Mouse (Mus musculus) limb, embryonic 14.5 days (tissue): ENCODE measurements at regions not wholly inside any gene's neighbourhood (a gene's known extent, or its start where the extent isn't known, plus 50 kb on each side); places are given as distances from the start of the nearest gene placed in this dataset. TPM values are rescaled to one million over a fixed set of nuclear protein-coding genes. Genes with fewer than 3 reads are reported as not detected.

Source experiments
- ATAC-seq: fragments of 200-750 bp; cut with Nextera tagmentation; 2 replicates; pipeline ENCODE4 v1.8.0; 2017; ENCODE audit warnings: low read depth, moderate number of reproducible peaks, moderate TSS enrichment; ENCODE audit not compliant: low FRiP score
- DNase-seq: peaks from one replicate; pipeline ENCODE4 v3.0.0-alpha.2; 2015; ENCODE audit warnings: low spot score
- H3K27ac ChIP-seq: fragments of 300-500 bp; sonication (generic); replicated peaks from 2 replicates; pipeline ENCODE4 v1.5.1; 2014; ENCODE audit warnings: low read depth, mild to moderate bottlenecking, low read length, moderate library complexity, mixed read lengths
- H3K27me3 ChIP-seq: fragments of 300-500 bp; sonication (generic); 2 replicates; pipeline ENCODE4 v1.6.1; 2014; ENCODE audit warnings: low read length, mixed read lengths; ENCODE audit not compliant: control insufficient read depth, insufficient read depth
- H3K36me3 ChIP-seq: fragments of 300-500 bp; sonication (generic); 2 replicates; pipeline ENCODE4 v1.6.1; 2014; ENCODE audit warnings: mild to moderate bottlenecking, low read length, moderate library complexity, mixed read lengths; ENCODE audit not compliant: control insufficient read depth, insufficient read depth
- H3K4me1 ChIP-seq: fragments of 300-500 bp; sonication (generic); 2 replicates; pipeline ENCODE4 v1.6.1; 2014; ENCODE audit warnings: antibody characterized with exemption, low read length, mixed read lengths; ENCODE audit not compliant: control insufficient read depth, insufficient read depth
- H3K4me2 ChIP-seq: fragments of 300-500 bp; sonication (generic); replicated peaks from 2 replicates; pipeline ENCODE4 v1.6.1; 2014; ENCODE audit warnings: low read depth, mild to moderate bottlenecking, low read length, moderate library complexity; ENCODE audit not compliant: severe bottlenecking
- H3K4me3 ChIP-seq: fragments of 300-500 bp; sonication (generic); replicated peaks from 2 replicates; pipeline ENCODE4 v1.5.1; 2014; ENCODE audit warnings: low read length
- H3K9ac ChIP-seq: fragments of 300-500 bp; sonication (generic); 2 replicates; pipeline ENCODE4 v1.6.1; 2014; ENCODE audit warnings: mild to moderate bottlenecking, low read depth, low read length, moderate library complexity; ENCODE audit not compliant: severe bottlenecking
- H3K9me3 ChIP-seq: fragments of 300-500 bp; sonication (generic); 2 replicates; pipeline ENCODE4 v1.6.1; 2016; ENCODE audit warnings: low read length; ENCODE audit not compliant: control insufficient read depth
- POLR2A ChIP-seq: fragments of 200-500 bp; IDR thresholded peaks from 2 replicates; pipeline ENCODE4 v1.8.0; 2012; ENCODE audit warnings: inconsistent platforms, mild to moderate bottlenecking, moderate library complexity, borderline replicate concordance; ENCODE audit not compliant: insufficient read depth, insufficient read length; ENCODE audit errors: extremely low read depth
- WGBS: fragments of 180-500 bp; shearing (Covaris S2); extraction: QIAGEN DNeasy Blood & Tissue Kit; methylation state at CpG from one replicate; pipeline ENCODE4 v1.1.7; 2014; 5-methylcytosine and 5-hydroxymethylcytosine counted together
- microRNA-seq: library from miRNA; unstranded; fragments of <30 nt; microRNA quantifications from one replicate; pipeline ENCODE4, GENCODE M21; 2016

- ATAC-seq, result no peak
- Histone ChIP-seq H3K27me3 (no peaks in the 10 kb centered on the region), H3K4me1 (no peaks in the 10 kb centered on the region), H3K4me3 (no peak overlapping the region), H3K4me2 (no peak overlapping the region), H3K9me3 (no peaks in the 10 kb centered on the region), H3K9ac (no peak overlapping the region), H3K27ac (no peak overlapping the region), H3K36me3 (no peaks in the 10 kb centered on the region)
- 31% methylated on average over 5 of the region's 5 CpGs for WGBS
- TF ChIP-seq POLR2A, result no peak
- peak; percentile 8 for DNase-seq
Observed at GRCm38 (mm10) chr1:29405807-29406206, 625.8 kb upstream of the Gm597 start.

- Histone ChIP-seq H3K27me3 (no peaks in the 10 kb centered on the region), H3K9ac (no peak overlapping the region), H3K27ac (no peak overlapping the region), H3K4me2 (no peak overlapping the region), H3K4me1 (no peaks in the 10 kb centered on the region), H3K9me3 (no peaks in the 10 kb centered on the region), H3K4me3 (no peak overlapping the region), H3K36me3 (no peaks in the 10 kb centered on the region)
- TF ChIP-seq POLR2A, result no peak
- no peak for ATAC-seq
- WGBS, result 89% methylated on average over 6 of the region's 6 CpGs
- DNase-seq, result no peak
Observed at GRCm38 (mm10) chr1:29404139-29404538, 624.1 kb upstream of the Gm597 start.

GRCm38 (mm10) chr1:29363783-29364182, 583.7 kb upstream of the Gm597 start:
- 69% methylated on average over 1 of the region's 1 CpGs for WGBS
- no peak overlapping the region for H3K4me2 ChIP-seq
- H3K4me3 ChIP-seq, result no peak overlapping the region
- TF ChIP-seq POLR2A, result no peak
- H3K27ac ChIP-seq, result no peak overlapping the region
- no peaks in the 10 kb centered on the region for H3K36me3 ChIP-seq
- H3K9ac ChIP-seq, result no peak overlapping the region
- no peaks in the 10 kb centered on the region for H3K9me3 ChIP-seq
- ATAC-seq, result no peak
- no peaks in the 10 kb centered on the region for H3K4me1 ChIP-seq
- no peak for DNase-seq
- H3K27me3 ChIP-seq, result no peaks in the 10 kb centered on the region

- no peak for TF ChIP-seq POLR2A
- H3K27me3 ChIP-seq, result no peaks in the 10 kb centered on the region
- DNase-seq (no peak), ATAC-seq (no peak)
- H3K9ac ChIP-seq, result no peak overlapping the region
- no peak overlapping the region for H3K4me2 ChIP-seq
- no peak overlapping the region for H3K27ac ChIP-seq
- no peaks in the 10 kb centered on the region for H3K4me1 ChIP-seq
- no peaks in the 10 kb centered on the region for H3K36me3 ChIP-seq
- H3K4me3 ChIP-seq, result no peak overlapping the region
- 69% methylated on average over 2 of the region's 2 CpGs for WGBS
- no peaks in the 10 kb centered on the region for H3K9me3 ChIP-seq
Observed at GRCm38 (mm10) chr1:29341587-29341986, 561.5 kb upstream of the Gm597 start.

- no peak overlapping the region for H3K9ac ChIP-seq
- no peaks in the 10 kb centered on the region for H3K9me3 ChIP-seq
- H3K27ac ChIP-seq, result no peak overlapping the region
- H3K4me3 ChIP-seq, result no peak overlapping the region
- 73% methylated on average over 3 of the region's 3 CpGs for WGBS
- TF ChIP-seq POLR2A, result no peak
- no peaks in the 10 kb centered on the region for H3K36me3 ChIP-seq
- H3K4me2 ChIP-seq, result no peak overlapping the region
- H3K4me1 ChIP-seq, result no peaks in the 10 kb centered on the region
- DNase-seq (no peak), ATAC-seq (no peak)
- H3K27me3 ChIP-seq, result no peaks in the 10 kb centered on the region
Observed at GRCm38 (mm10) chr1:29340945-29341344, 560.9 kb upstream of the Gm597 start.

GRCm38 (mm10) chr1:29328930-29329329, 548.9 kb upstream of the Gm597 start:
- H3K4me3 ChIP-seq, result no peak overlapping the region
- no peaks in the 10 kb centered on the region for H3K9me3 ChIP-seq
- DNase-seq (no peak), ATAC-seq (no peak)
- no peaks in the 10 kb centered on the region for H3K36me3 ChIP-seq
- H3K27me3 ChIP-seq, result no peaks in the 10 kb centered on the region
- no peak for TF ChIP-seq POLR2A
- H3K9ac ChIP-seq, result no peak overlapping the region
- no peak overlapping the region for H3K4me2 ChIP-seq
- no peaks in the 10 kb centered on the region for H3K4me1 ChIP-seq
- H3K27ac ChIP-seq, result no peak overlapping the region

Small RNA genes lying in the stretch of these regions (microRNA-seq; reads per million reads assigned to microRNA genes)
- not detected for gene Gm23785
